Mouse (Mus musculus) forebrain, embryonic 11.5 days (tissue): ENCODE results near the gene Ralb. TPM values are rescaled to one million over a fixed set of nuclear protein-coding genes. Genes with fewer than 3 reads are reported as not detected.

Source experiments
- ATAC-seq: fragments of 200-750 bp; cut with Nextera tagmentation; replicated peaks from 2 replicates; pipeline ENCODE4 v1.8.0; 2017; ENCODE audit warnings: moderate TSS enrichment; ENCODE audit not compliant: low FRiP score
- DNase-seq: peaks from one replicate; pipeline ENCODE4 v3.0.0-alpha.2; 2017; ENCODE audit warnings: low spot score
- H3K27ac ChIP-seq: fragments of 300-500 bp; sonication (generic); 2 replicates; pipeline ENCODE4 v1.5.1; 2014; ENCODE audit warnings: low read depth, low read length
- H3K27me3 ChIP-seq: fragments of 300-500 bp; sonication (generic); 2 replicates; pipeline ENCODE4 v1.6.1; 2014; ENCODE audit warnings: mild to moderate bottlenecking, low read length, mixed read lengths; ENCODE audit not compliant: control insufficient read depth, insufficient read depth
- H3K36me3 ChIP-seq: fragments of 300-500 bp; sonication (generic); 2 replicates; pipeline ENCODE4 v1.6.1; 2014; ENCODE audit warnings: mild to moderate bottlenecking, low read length, moderate library complexity, mixed read lengths; ENCODE audit not compliant: control insufficient read depth, insufficient read depth
- H3K4me1 ChIP-seq: fragments of 300-500 bp; sonication (generic); replicated peaks from 2 replicates; pipeline ENCODE4 v1.6.1; 2014; ENCODE audit warnings: low read length, mixed read lengths; ENCODE audit not compliant: control insufficient read depth, insufficient read depth
- H3K4me2 ChIP-seq: fragments of 300-500 bp; sonication (generic); 2 replicates; pipeline ENCODE4 v1.6.1; 2014; ENCODE audit warnings: low read depth, mild to moderate bottlenecking, low read length, moderate library complexity, mixed read lengths; ENCODE audit not compliant: severe bottlenecking
- H3K4me3 ChIP-seq: fragments of 300-500 bp; sonication (generic); 2 replicates; pipeline ENCODE4 v1.5.1; 2014; ENCODE audit warnings: low read depth, low read length
- H3K9ac ChIP-seq: fragments of 300-500 bp; sonication (generic); 2 replicates; pipeline ENCODE4 v1.6.1; 2014; ENCODE audit warnings: low read length
- H3K9me3 ChIP-seq: fragments of 300-500 bp; sonication (generic); 2 replicates; pipeline ENCODE4 v1.6.1; 2016; ENCODE audit warnings: low read length, mixed read lengths; ENCODE audit not compliant: control insufficient read depth
- WGBS: fragments of 180-500 bp; shearing (Covaris S2); extraction: QIAGEN DNeasy Blood & Tissue Kit; methylation state at CpG from one replicate; pipeline ENCODE4 v1.1.7; 2014; 5-methylcytosine and 5-hydroxymethylcytosine counted together
- polyA plus RNA-seq: library from polyadenylated mRNA; unstranded; fragments of >200 nt; fragmentation: Nextera tagmentation; extraction: Ambion mirVana; gene quantifications from 2 replicates; pipeline ENCODE4 v1.2.1, GENCODE M21; 2014

Gene Ralb
- polyA plus RNA-seq, 1 experiment from 2014 or later: 74.1 TPM

DNA sequence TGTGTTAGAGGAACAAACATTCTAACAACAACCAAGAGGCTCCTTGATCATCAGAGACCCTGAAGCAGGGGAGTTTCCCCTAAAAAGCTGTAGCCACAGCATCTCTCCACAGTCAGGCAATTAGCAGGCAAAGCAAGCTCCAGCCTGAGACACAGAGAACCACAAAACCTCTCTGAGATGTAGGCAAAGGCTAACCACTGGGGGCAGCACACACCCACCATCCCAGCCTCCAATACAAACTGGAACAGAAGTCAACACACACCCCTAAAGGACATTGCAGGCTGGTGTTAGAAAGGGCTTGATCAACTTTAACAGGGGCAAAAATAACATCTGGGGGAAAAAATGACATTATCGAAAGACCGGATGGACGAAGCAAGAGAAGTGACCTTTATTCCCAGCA lies 20.1 kb downstream of the Ralb start:
- Histone ChIP-seq H3K4me1 (0 out of 2 replicates have a peak, but pooled peaks cover 10% of the 10 kb centered on the region), H3K27ac (no peak overlapping the region), H3K27me3 (no peaks in the 10 kb centered on the region), H3K4me2 (no peak overlapping the region), H3K4me3 (no peak overlapping the region), H3K36me3 (no peaks in the 10 kb centered on the region; the same call in 1 of the 2 replicates), H3K9ac (no peak overlapping the region), H3K9me3 (no peaks in the 10 kb centered on the region)
- DNase-seq (no peak), ATAC-seq (0 out of 2 replicates have a peak, but pooled peaks have one; percentile 49)
- 57% methylated on average over 3 of the region's 3 CpGs for WGBS

DNA sequence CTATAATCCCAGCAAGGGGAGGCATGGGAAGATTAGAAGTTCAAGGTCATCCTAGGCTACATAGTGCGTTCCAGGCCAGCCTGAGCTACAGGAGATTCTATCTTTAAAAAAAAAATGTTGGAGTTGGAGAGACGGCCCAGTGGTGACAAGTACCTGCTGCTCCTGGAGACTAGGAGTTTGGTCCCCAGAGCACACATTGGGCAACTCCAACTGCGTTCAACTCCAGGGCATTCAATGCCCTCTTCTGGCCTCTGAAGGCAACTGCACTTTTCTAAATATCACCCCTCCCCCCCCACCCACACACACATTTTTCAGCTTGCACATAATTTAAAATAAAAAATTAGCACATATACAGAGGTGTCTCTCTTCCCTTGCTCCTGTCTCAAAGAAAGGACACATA lies 21.7 kb downstream of the Ralb start:
- WGBS: 75% methylated on average over 3 of the region's 3 CpGs
- DNase-seq: no peak
- H3K4me3 ChIP-seq: no peak overlapping the region
- H3K4me1 ChIP-seq: 0 out of 2 replicates have a peak, but pooled peaks cover 10% of the 10 kb centered on the region
- no peaks in the 10 kb centered on the region for H3K27me3 ChIP-seq
- H3K9me3 ChIP-seq: no peaks in the 10 kb centered on the region
- H3K27ac ChIP-seq: no peak overlapping the region
- ATAC-seq: no peak
- no peak overlapping the region for H3K4me2 ChIP-seq
- no peak overlapping the region for H3K9ac ChIP-seq
- no peaks in the 10 kb centered on the region; the same call in 1 of the 2 replicates for H3K36me3 ChIP-seq

DNA sequence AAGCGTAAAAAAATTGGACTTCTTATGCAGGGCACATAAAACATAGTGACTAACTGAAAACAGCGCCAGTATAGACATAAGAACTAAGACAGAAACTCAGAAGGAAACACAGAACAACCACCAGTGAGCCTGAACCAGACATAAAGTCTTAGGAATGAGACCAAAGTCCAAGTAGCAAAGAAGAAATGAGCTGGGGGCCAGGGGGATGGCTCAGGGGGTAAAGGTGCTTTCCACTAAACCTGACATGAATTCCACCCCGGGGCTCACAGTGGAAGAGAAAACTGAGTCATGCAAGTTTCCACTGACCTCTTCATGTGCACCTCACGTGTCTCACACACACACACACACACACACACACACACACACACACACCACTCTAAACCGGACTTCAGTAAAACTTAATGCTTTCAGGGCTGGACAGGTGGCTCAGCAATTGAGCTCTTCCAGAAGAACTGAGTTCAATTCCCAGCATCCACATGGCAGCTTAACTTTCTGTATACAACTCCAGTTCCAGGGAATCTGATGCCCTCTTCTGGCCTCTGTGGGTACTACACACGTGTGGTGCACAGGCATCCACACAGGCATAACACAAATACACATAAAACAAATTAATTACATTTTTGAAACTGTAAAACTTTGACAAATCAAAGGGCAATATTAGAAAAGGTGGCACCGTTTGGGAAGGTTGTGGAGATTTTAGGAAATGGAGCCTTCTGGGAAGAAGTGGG lies 23.2 kb downstream of the Ralb start:
- no peaks in the 10 kb centered on the region for H3K27me3 ChIP-seq
- 91% methylated on average over 7 of the region's 7 CpGs for WGBS
- H3K27ac ChIP-seq: no peak overlapping the region
- no peaks in the 10 kb centered on the region; the same call in 1 of the 2 replicates for H3K36me3 ChIP-seq
- ATAC-seq (no peak), DNase-seq (no peak)
- no peaks in the 10 kb centered on the region for H3K9me3 ChIP-seq
- no peak overlapping the region for H3K4me2 ChIP-seq
- 0 out of 2 replicates have a peak, but pooled peaks cover 3% of the 10 kb centered on the region for H3K4me1 ChIP-seq
- H3K9ac ChIP-seq: no peak overlapping the region
- H3K4me3 ChIP-seq: no peak overlapping the region

DNA sequence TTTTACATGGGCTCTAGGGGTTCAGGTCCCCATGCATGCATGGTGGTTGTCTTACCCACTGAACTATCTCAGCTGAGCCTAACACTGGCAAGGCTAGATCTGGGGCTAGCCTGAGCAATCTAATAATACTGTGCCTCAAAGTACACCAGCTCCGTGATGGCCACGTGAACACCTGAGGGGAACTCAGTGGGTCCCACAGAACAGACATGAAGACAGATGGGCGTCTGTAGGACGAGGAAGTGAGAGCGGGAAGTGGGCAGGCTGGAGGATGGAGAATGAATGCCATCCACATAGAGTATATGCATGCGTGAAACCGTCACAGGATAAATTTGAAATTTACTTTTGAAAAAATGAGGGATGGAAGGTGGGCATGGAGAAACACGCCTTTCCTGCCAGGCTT lies 23.9 kb downstream of the Ralb start:
- Histone ChIP-seq H3K4me3 (no peak overlapping the region), H3K27me3 (no peaks in the 10 kb centered on the region), H3K9me3 (no peaks in the 10 kb centered on the region), H3K4me1 (no peaks in the 10 kb centered on the region), H3K4me2 (no peak overlapping the region), H3K9ac (no peak overlapping the region), H3K27ac (no peak overlapping the region), H3K36me3 (no peaks in the 10 kb centered on the region; the same call in 1 of the 2 replicates)
- ATAC-seq (no peak), DNase-seq (no peak)
- 94% methylated on average over 8 of the region's 8 CpGs for WGBS

DNA sequence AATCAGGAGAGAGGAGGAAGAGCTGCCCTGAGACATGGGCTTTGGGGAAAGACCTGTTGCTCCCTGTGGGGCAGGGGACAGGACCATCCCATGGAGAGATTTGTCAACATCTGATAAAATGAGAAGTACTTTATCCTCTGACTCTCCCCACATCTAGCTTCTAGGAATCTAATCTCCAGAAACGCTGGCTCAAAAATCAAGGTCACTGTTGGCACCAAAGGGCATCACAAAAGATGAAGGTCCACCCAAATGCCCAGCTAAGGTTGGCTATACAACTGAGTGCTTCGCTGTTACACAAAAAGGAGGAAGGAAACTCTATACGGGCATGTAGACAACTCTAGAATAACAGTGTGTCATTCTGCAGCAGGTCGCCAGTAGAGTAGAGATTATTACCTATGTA lies 25.0 kb downstream of the Ralb start:
- WGBS: 90% methylated on average over 4 of the region's 4 CpGs
- Histone ChIP-seq H3K36me3 (no peaks in the 10 kb centered on the region; the same call in 1 of the 2 replicates), H3K4me1 (no peaks in the 10 kb centered on the region), H3K9ac (no peak overlapping the region), H3K27me3 (no peaks in the 10 kb centered on the region), H3K9me3 (no peaks in the 10 kb centered on the region), H3K4me3 (no peak overlapping the region), H3K4me2 (no peak overlapping the region), H3K27ac (no peak overlapping the region)
- no peak for DNase-seq
- ATAC-seq: no peak

DNA sequence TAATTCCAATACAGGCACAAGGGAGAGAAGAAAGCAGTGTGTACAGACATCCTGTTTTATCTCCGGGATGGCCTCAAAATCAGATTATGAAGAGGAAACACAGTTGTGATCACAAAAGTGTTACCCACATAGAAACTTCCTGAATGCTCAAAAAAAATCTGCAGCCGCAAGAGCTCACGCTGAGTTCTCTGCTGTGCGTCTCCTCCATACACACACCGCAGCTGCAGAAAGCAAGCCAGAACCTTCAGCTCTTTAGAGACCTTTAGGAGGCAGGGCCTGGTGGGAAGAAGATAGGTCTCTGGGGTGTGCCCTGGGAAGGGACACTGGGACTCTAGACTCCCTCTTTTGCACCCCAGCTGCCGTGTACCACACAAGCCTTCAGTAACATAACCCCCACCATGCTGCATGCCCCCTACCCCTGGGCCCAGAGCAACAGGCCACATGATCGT lies 27.7 kb downstream of the Ralb start:
- no peak for ATAC-seq

DNA sequence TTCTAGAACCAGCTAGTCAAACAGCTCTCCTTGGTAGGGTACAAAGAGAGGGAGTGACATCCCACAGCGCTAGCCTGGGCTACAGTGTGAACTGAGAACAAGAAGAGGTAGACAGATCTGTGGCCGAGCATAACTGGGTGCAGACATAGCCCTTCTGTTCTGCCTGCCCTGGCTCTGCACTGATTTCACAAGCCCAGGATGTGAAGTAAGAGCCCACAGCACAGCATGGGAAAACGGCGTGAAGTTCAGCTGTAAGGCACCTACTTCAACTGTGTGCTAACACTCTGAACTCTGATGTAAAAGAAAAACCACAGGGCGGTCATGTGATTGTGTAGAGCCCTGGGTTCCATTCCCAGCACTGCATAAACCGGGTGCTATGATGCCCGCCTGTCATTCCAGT lies 29.9 kb downstream of the Ralb start:
- Histone ChIP-seq H3K4me3 (no peak overlapping the region), H3K4me2 (no peak overlapping the region), H3K9ac (no peak overlapping the region), H3K9me3 (no peaks in the 10 kb centered on the region), H3K4me1 (no peaks in the 10 kb centered on the region), H3K27ac (no peak overlapping the region), H3K36me3 (no peaks in the 10 kb centered on the region), H3K27me3 (no peaks in the 10 kb centered on the region)
- DNase-seq: no peak
- ATAC-seq: no peak
- WGBS: 90% methylated on average over 7 of the region's 7 CpGs

More for the DNA sequence above, 27.7 kb downstream of the Ralb start:
- H3K27me3 ChIP-seq: no peaks in the 10 kb centered on the region
- H3K36me3 ChIP-seq: no peaks in the 10 kb centered on the region; the same call in 1 of the 2 replicates
- no peaks in the 10 kb centered on the region for H3K9me3 ChIP-seq
- no peak overlapping the region for H3K9ac ChIP-seq
- DNase-seq: no peak
- no peaks in the 10 kb centered on the region for H3K4me1 ChIP-seq
- no peak overlapping the region for H3K27ac ChIP-seq
- no peak overlapping the region for H3K4me2 ChIP-seq
- 85% methylated on average over 7 of the region's 7 CpGs for WGBS
- no peak overlapping the region for H3K4me3 ChIP-seq

DNA sequence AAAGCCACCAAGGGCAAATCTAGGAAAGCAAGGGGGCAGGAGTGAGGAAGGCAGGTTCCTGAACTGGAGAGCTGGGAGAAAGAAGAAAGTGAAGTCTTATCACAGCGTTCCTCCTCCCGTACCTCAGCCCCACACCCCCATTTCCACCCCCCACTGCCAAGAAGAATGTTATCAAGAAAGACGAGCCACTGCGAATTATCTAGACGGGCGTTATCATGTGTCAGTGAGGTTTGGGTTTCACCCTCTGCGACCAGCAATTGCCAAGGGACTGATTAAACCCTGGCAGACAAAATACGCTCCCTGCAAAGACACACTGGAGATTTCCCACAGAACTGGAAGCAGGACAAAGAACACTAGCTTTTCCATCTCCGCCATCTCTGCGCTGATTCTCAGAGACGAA lies 31.9 kb downstream of the Ralb start:
- Histone ChIP-seq H3K4me3 (no peak overlapping the region), H3K4me1 (no peaks in the 10 kb centered on the region), H3K27me3 (no peaks in the 10 kb centered on the region), H3K4me2 (no peak overlapping the region), H3K36me3 (no peaks in the 10 kb centered on the region), H3K27ac (no peak overlapping the region), H3K9ac (no peak overlapping the region), H3K9me3 (no peaks in the 10 kb centered on the region)
- ATAC-seq (no peak), DNase-seq (no peak)
- 72% methylated on average over 11 of the region's 11 CpGs for WGBS
